Mouse (Mus musculus) embryonic facial prominence, embryonic 13.5 days (tissue): Measurements from ENCODE around the gene Ccdc175. TPM values are rescaled to one million over a fixed set of nuclear protein-coding genes. Genes with fewer than 3 reads are reported as not detected.

Source experiments
- ATAC-seq: fragments of 200-750 bp; cut with Nextera tagmentation; 2 replicates; pipeline ENCODE4 v1.8.0; 2017; ENCODE audit warnings: low read depth; ENCODE audit not compliant: insufficient number of reproducible peaks, insufficient read depth, low FRiP score, low TSS enrichment
- H3K27ac ChIP-seq: fragments of 300-500 bp; sonication (generic); 2 replicates; pipeline ENCODE4 v1.5.1; 2015; ENCODE audit warnings: moderate library complexity, mild to moderate bottlenecking, inconsistent platforms
- H3K27me3 ChIP-seq: fragments of 300-500 bp; sonication (generic); 2 replicates; pipeline ENCODE4 v1.6.1; 2015; ENCODE audit warnings: mild to moderate bottlenecking, inconsistent platforms
- H3K36me3 ChIP-seq: fragments of 300-500 bp; sonication (generic); 2 replicates; pipeline ENCODE4 v1.6.1; 2015; ENCODE audit warnings: mild to moderate bottlenecking, inconsistent platforms
- H3K4me1 ChIP-seq: fragments of 300-500 bp; sonication (generic); 2 replicates; pipeline ENCODE4 v1.6.1; 2015; ENCODE audit warnings: inconsistent platforms
- H3K4me2 ChIP-seq: fragments of 300-500 bp; sonication (generic); 2 replicates; pipeline ENCODE4 v1.6.1; 2015; ENCODE audit warnings: moderate library complexity, mild to moderate bottlenecking, inconsistent platforms
- H3K4me3 ChIP-seq: fragments of 300-500 bp; sonication (generic); 2 replicates; pipeline ENCODE4 v1.5.1; 2015; ENCODE audit warnings: mild to moderate bottlenecking, inconsistent platforms
- H3K9ac ChIP-seq: fragments of 300-500 bp; sonication (generic); 2 replicates; pipeline ENCODE4 v1.6.1; 2015; ENCODE audit warnings: mild to moderate bottlenecking, inconsistent platforms
- H3K9me3 ChIP-seq: fragments of 300-500 bp; sonication (generic); 2 replicates; pipeline ENCODE4 v1.6.1; 2016; ENCODE audit warnings: inconsistent platforms
- WGBS: fragments of 180-500 bp; shearing (Covaris S2); methylation state at CpG from one replicate; pipeline ENCODE4 v1.1.7; 2015; ENCODE audit warnings: mixed read lengths; 5-methylcytosine and 5-hydroxymethylcytosine counted together
- polyA plus RNA-seq: library from polyadenylated mRNA; unstranded; fragments of >200 nt; fragmentation: Nextera tagmentation; extraction: Ambion mirVana; gene quantifications from 2 replicates; pipeline ENCODE4 v1.2.1, GENCODE M21; 2015

Gene Ccdc175
- polyA plus RNA-seq, 1 experiment from 2014 or later: not detected

DNA sequence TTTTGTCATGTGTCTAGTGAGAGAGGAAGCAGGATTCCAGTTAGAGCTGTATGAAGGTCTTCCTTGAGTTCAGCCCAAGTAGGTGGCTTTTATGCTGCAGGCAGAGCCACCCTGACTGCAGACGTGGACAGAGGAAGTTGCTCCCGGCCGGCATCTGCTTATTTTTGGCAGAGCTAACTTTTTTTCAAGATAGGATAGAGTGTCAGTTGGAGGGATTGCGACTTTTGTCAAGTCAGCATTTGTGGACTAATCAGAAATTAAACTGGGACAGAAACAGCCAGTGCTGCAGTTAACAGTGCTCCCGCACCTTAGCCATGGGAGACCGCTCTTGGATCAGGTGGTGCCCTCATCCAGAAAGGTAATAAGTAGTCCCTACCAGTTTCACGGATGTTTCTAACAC is 12.6 kb upstream of the Ccdc175 start:
- no peak overlapping the region for H3K9ac ChIP-seq
- peaks cover 8% of the 10 kb centered on the region; the same call in 1 of the 2 replicates for H3K4me1 ChIP-seq
- no peak overlapping the region for H3K4me3 ChIP-seq
- H3K27ac ChIP-seq: no peak overlapping the region
- H3K27me3 ChIP-seq: no peaks in the 10 kb centered on the region
- no peak for ATAC-seq
- H3K9me3 ChIP-seq: no peaks in the 10 kb centered on the region
- no peak overlapping the region for H3K4me2 ChIP-seq
- 51% methylated on average over 7 of the region's 7 CpGs for WGBS
- no peaks in the 10 kb centered on the region for H3K36me3 ChIP-seq

DNA sequence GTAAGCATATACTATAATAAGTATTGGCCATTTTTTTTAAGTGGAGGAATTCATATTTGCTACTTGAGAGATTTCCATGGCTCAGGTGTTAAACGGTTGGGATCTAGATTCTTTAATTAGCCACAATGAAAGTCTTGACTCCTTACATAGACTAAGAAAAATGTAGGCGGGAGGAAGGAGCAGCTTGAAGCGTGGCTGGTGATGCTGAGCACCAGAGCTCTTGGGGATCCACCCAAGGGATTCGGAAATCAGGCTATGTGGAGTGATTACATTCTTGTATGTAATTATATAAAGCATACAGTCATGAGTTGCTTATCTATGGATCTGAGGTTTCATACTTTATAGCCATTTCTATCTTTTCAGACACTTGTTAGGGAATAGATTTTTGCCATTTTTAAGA is 5.3 kb downstream of the Ccdc175 start:
- H3K27ac ChIP-seq: no peak overlapping the region
- ATAC-seq: no peak
- WGBS: 82% methylated on average over 4 of the region's 4 CpGs
- no peak overlapping the region for H3K4me3 ChIP-seq
- H3K9me3 ChIP-seq: no peaks in the 10 kb centered on the region
- no peak overlapping the region for H3K4me2 ChIP-seq
- no peaks in the 10 kb centered on the region for H3K36me3 ChIP-seq
- H3K9ac ChIP-seq: no peak overlapping the region
- H3K4me1 ChIP-seq: no peaks in the 10 kb centered on the region
- no peaks in the 10 kb centered on the region for H3K27me3 ChIP-seq

GRCm38 (mm10) chr12:72178322-72178721 is 6.5 kb downstream of the Ccdc175 start:
- no peaks in the 10 kb centered on the region for H3K4me1 ChIP-seq
- H3K4me3 ChIP-seq: no peak overlapping the region
- no peaks in the 10 kb centered on the region for H3K27me3 ChIP-seq
- WGBS: 82% methylated on average over 3 of the region's 3 CpGs
- H3K9me3 ChIP-seq: no peaks in the 10 kb centered on the region
- no peak overlapping the region for H3K27ac ChIP-seq
- no peak overlapping the region for H3K9ac ChIP-seq
- H3K4me2 ChIP-seq: no peak overlapping the region
- no peak for ATAC-seq
- no peaks in the 10 kb centered on the region for H3K36me3 ChIP-seq

DNA sequence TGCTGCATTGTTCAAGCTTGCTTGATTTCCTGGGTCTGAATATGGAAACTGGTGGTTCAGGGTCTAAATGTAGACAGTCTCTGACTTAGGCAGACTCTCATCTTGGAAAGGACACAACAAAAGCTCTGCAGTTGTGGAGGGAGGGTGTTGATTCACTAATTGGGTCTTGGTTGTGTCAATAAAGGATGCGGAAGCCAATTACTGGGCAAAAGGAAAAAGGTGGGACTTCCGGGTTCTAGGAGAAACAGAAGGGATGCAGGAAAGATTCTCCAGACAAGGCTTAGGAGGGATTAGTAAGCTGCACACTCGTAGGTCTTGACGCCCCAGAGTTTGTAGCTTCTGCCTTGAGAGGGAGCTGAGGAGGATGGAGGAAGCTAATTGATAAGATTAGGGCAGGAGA is 26.4 kb downstream of the Ccdc175 start:
- no peak overlapping the region for H3K27ac ChIP-seq
- WGBS: 74% methylated on average over 4 of the region's 4 CpGs
- H3K4me1 ChIP-seq: no peaks in the 10 kb centered on the region
- H3K4me2 ChIP-seq: no peak overlapping the region
- H3K9me3 ChIP-seq: no peaks in the 10 kb centered on the region
- H3K4me3 ChIP-seq: no peak overlapping the region
- no peak for ATAC-seq
- no peak overlapping the region for H3K9ac ChIP-seq
- no peaks in the 10 kb centered on the region for H3K36me3 ChIP-seq
- H3K27me3 ChIP-seq: no peaks in the 10 kb centered on the region

GRCm38 (mm10) chr12:72150786-72151185 is 34.0 kb downstream of the Ccdc175 start:
- WGBS: 91% methylated on average over 4 of the region's 4 CpGs
- no peaks in the 10 kb centered on the region for H3K27me3 ChIP-seq
- no peak overlapping the region for H3K9ac ChIP-seq
- no peaks in the 10 kb centered on the region for H3K9me3 ChIP-seq
- no peak for ATAC-seq
- H3K4me3 ChIP-seq: no peak overlapping the region
- no peaks in the 10 kb centered on the region for H3K36me3 ChIP-seq
- H3K4me2 ChIP-seq: no peak overlapping the region
- no peak overlapping the region for H3K27ac ChIP-seq
- no peaks in the 10 kb centered on the region for H3K4me1 ChIP-seq

DNA sequence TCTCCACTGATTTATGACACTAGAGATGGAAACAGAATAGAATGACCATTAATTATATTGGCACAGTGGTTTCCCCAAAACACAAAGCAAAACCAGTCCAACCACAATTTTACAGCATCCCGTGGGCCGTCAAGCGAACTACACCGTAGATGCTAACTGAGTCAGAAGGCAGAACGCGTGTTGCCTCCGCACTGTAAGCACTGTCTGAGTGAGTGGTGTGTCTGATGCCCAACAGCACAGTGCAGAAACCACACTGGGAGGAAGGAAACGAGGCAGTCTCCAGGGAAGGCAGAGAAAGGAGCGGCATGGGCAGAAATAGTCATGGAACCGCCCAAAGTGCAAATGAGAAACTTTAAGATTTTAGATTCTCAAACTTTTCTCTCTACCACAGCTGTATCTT is 55.6 kb downstream of the Ccdc175 start:
- Histone ChIP-seq H3K36me3 (no peaks in the 10 kb centered on the region), H3K4me3 (no peak overlapping the region), H3K4me2 (no peak overlapping the region), H3K27ac (no peak overlapping the region), H3K27me3 (no peaks in the 10 kb centered on the region), H3K9ac (no peak overlapping the region), H3K4me1 (no peaks in the 10 kb centered on the region), H3K9me3 (no peaks in the 10 kb centered on the region; the same call in 1 of the 2 replicates)
- ATAC-seq: no peak
- 87% methylated on average over 10 of the region's 10 CpGs for WGBS

DNA sequence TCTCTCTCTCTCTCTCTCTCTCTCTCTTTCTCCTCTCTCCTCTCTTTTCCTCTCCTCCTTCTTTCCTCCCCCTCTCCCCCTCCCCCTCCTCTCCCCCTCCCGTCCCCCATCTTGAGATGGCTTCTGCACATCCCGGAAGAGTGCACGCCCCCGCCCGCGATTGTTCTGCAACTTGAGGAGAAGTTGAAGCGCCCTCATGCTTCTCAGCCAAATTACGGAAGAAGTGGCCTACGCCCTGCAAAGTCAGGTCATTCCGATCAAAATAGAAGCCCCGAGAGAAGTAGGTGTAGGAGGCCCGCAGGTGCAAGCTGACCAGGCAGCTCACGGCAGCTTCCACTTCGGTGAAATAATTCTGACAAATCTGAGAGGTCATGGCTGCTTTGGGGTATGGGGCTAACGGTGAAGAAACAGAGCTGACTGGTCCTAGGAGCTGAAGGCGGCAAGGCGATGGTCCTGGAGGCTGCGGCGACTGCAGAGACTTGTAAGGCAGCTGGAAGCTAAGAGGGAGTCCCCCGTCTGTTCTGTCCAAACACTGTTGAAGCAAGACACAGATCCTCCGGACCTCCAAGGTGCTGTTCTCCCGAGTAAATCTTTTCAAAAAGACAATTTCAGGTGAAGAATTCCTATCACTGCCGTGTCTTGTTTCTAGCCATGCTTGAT is 69.0 kb downstream of the Ccdc175 start:
- no peaks in the 10 kb centered on the region for H3K4me1 ChIP-seq
- no peaks in the 10 kb centered on the region for H3K36me3 ChIP-seq
- no peak for ATAC-seq
- H3K4me2 ChIP-seq: no peak overlapping the region
- 79% methylated on average over 22 of the region's 23 CpGs for WGBS
- no peak overlapping the region for H3K4me3 ChIP-seq
- H3K9ac ChIP-seq: no peak overlapping the region
- no peaks in the 10 kb centered on the region for H3K27me3 ChIP-seq
- H3K27ac ChIP-seq: no peak overlapping the region
- H3K9me3 ChIP-seq: no peaks in the 10 kb centered on the region

GRCm38 (mm10) chr12:72115126-72115525 is 69.7 kb downstream of the Ccdc175 start:
- Histone ChIP-seq H3K27ac (no peak overlapping the region), H3K4me1 (no peaks in the 10 kb centered on the region), H3K36me3 (no peaks in the 10 kb centered on the region), H3K9ac (no peak overlapping the region), H3K4me2 (no peak overlapping the region), H3K9me3 (no peaks in the 10 kb centered on the region), H3K4me3 (no peak overlapping the region), H3K27me3 (no peaks in the 10 kb centered on the region)
- 71% methylated on average over 6 of the region's 6 CpGs for WGBS
- no peak for ATAC-seq

DNA sequence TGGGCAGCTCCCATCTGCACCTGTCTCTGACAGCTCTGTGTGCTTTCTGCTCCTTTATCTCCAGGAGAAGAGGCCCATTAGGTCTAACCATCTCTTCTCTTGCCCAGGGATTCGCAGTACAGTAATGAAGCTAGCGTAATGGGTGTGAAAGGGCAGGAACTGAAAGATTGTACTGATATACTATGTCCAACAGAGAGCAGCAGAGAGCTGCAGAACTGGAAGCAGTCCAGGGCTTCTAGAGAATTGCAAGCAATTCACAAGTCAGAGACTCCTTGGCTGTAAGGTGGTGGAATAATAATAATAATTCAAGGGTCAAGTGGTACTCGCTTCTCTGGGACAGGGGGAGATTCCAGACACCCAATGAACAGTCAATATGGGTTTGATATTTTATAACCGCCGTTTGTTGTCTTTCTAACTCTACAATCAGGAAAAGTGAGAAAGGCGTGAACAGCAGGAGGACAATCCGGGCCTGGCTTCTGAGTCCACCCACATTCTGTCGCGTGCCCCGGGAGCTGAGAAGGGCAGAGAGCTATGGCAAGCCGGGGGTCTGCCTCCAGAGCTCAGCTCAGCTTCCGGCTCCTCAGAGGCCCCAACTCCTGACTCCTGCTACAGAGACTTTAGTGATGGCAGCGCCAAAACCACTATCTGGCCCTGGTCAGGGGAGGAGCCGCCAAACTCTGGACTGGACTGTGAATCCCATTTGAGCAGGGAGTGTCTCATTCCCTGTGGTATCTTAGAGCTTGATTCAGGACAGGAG is 80.1 kb downstream of the Ccdc175 start:
- peaks cover 12% of the 10 kb centered on the region for H3K36me3 ChIP-seq
- no peaks in the 10 kb centered on the region for H3K9me3 ChIP-seq
- H3K4me1 ChIP-seq: no peaks in the 10 kb centered on the region
- WGBS: 35% methylated on average over 14 of the region's 14 CpGs
- H3K4me3 ChIP-seq: no peak overlapping the region
- no peak overlapping the region for H3K27ac ChIP-seq
- 0 out of 2 replicates have a peak, but pooled peaks have one; percentile 15 for ATAC-seq
- H3K4me2 ChIP-seq: no peak overlapping the region
- peak overlapping the region; percentile 36; the same call in 1 of the 2 replicates for H3K9ac ChIP-seq
- H3K27me3 ChIP-seq: no peaks in the 10 kb centered on the region

DNA sequence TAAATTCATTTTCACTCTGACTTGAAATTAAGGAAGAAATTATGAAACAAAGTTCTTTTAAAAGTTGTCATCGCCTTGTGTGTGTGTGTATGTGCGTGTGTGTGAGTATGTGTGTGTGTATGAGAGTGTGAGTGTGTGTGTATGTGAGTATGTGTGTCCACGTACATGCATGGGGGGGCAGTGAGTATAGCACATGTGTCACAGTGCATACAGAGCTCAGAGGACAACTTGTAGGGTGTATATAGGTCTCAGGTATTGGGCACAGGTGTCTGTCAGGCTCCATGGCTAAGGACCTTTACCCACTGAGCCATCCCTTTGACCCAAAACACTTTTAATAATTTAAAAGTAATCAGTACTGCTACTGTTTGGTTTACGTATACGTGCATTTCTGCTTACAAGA is 80.8 kb downstream of the Ccdc175 start:
- H3K9me3 ChIP-seq: no peaks in the 10 kb centered on the region
- H3K36me3 ChIP-seq: peaks cover 18% of the 10 kb centered on the region
- no peaks in the 10 kb centered on the region for H3K27me3 ChIP-seq
- H3K27ac ChIP-seq: no peak overlapping the region
- no peak for ATAC-seq
- H3K4me2 ChIP-seq: no peak overlapping the region
- WGBS: 85% methylated on average over 5 of the region's 5 CpGs
- H3K4me1 ChIP-seq: no peaks in the 10 kb centered on the region
- no peak overlapping the region for H3K4me3 ChIP-seq
- H3K9ac ChIP-seq: no peak overlapping the region

GRCm38 (mm10) chr12:72102776-72103175 is 82.1 kb downstream of the Ccdc175 start:
- no peaks in the 10 kb centered on the region for H3K9me3 ChIP-seq
- no peak overlapping the region for H3K27ac ChIP-seq
- H3K27me3 ChIP-seq: no peaks in the 10 kb centered on the region
- no peak overlapping the region for H3K9ac ChIP-seq
- WGBS: 81% methylated on average over 6 of the region's 6 CpGs
- no peak for ATAC-seq
- no peaks in the 10 kb centered on the region for H3K4me1 ChIP-seq
- H3K36me3 ChIP-seq: peaks cover 24% of the 10 kb centered on the region
- no peak overlapping the region for H3K4me3 ChIP-seq
- H3K4me2 ChIP-seq: no peak overlapping the region

DNA sequence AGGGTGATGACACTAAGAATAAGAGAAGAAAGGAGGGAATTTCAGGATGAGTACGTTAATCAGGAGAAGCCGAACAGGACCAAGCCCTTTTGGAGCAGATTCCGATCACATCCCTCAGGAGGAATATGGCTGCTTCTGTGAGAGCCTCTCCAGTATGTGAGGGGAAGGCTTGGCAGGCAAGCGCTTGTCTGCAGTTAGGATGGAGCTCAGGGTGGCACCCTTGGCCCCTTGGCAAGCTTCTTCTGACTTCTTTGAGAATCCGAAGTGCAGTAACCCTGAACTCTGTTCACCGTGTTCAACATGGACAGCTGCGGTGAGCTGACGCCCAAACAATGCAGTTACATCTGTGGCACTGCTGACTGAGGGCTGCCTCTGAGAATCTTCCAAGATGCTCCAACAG is 87.9 kb downstream of the Ccdc175 start:
- Histone ChIP-seq H3K4me1 (no peaks in the 10 kb centered on the region), H3K27ac (no peak overlapping the region), H3K9me3 (no peaks in the 10 kb centered on the region), H3K9ac (no peak overlapping the region), H3K27me3 (no peaks in the 10 kb centered on the region), H3K4me3 (no peak overlapping the region), H3K4me2 (no peak overlapping the region), H3K36me3 (peaks cover 78% of the 10 kb centered on the region)
- 96% methylated on average over 8 of the region's 8 CpGs for WGBS
- ATAC-seq: no peak
